Mouse (Mus musculus) embryonic facial prominence, embryonic 15.5 days (tissue): ENCODE results near the gene Homer2. TPM values are rescaled to one million over a fixed set of nuclear protein-coding genes. Genes with fewer than 3 reads are reported as not detected.

Source experiments
- ATAC-seq: fragments of 200-750 bp; cut with Nextera tagmentation; 2 replicates; pipeline ENCODE4 v1.8.0; 2017; ENCODE audit warnings: low read depth, moderate TSS enrichment; ENCODE audit not compliant: insufficient number of reproducible peaks, low FRiP score, low TSS enrichment
- H3K27ac ChIP-seq: fragments of 300-500 bp; sonication (generic); replicated peaks from 2 replicates; pipeline ENCODE4 v1.5.1; 2015; ENCODE audit warnings: mild to moderate bottlenecking, inconsistent platforms
- H3K27me3 ChIP-seq: fragments of 300-500 bp; sonication (generic); 2 replicates; pipeline ENCODE4 v1.6.1; 2015; ENCODE audit warnings: inconsistent platforms
- H3K36me3 ChIP-seq: fragments of 300-500 bp; sonication (generic); 2 replicates; pipeline ENCODE4 v1.6.1; 2015; ENCODE audit warnings: mild to moderate bottlenecking, inconsistent platforms
- H3K4me1 ChIP-seq: fragments of 300-500 bp; sonication (generic); 2 replicates; pipeline ENCODE4 v1.6.1; 2015; ENCODE audit warnings: inconsistent platforms
- H3K4me2 ChIP-seq: fragments of 300-500 bp; sonication (generic); replicated peaks from 2 replicates; pipeline ENCODE4 v1.6.1; 2015; ENCODE audit warnings: mild to moderate bottlenecking, inconsistent platforms
- H3K4me3 ChIP-seq: fragments of 300-500 bp; sonication (generic); replicated peaks from 2 replicates; pipeline ENCODE4 v1.5.1; 2015; ENCODE audit warnings: mild to moderate bottlenecking, inconsistent platforms
- H3K9ac ChIP-seq: fragments of 300-500 bp; sonication (generic); 2 replicates; pipeline ENCODE4 v1.6.1; 2015; ENCODE audit warnings: inconsistent platforms
- H3K9me3 ChIP-seq: fragments of 300-500 bp; sonication (generic); replicated peaks from 2 replicates; pipeline ENCODE4 v1.6.1; 2016; ENCODE audit warnings: inconsistent platforms
- WGBS: fragments of 180-500 bp; shearing (Covaris S2); methylation state at CpG from one replicate; pipeline ENCODE4 v1.1.7; 2015; 5-methylcytosine and 5-hydroxymethylcytosine counted together
- polyA plus RNA-seq: library from polyadenylated mRNA; unstranded; fragments of >200 nt; fragmentation: Nextera tagmentation; extraction: Ambion mirVana; gene quantifications from 2 replicates; pipeline ENCODE4 v1.2.1, GENCODE M21; 2015

Homer2 gene
- polyA plus RNA-seq, 1 experiment from 2014 or later, result 30.8 TPM

GRCm38 (mm10) chr7:81578413-81578812 is 128.9 kb downstream of the Homer2 start:
- Histone ChIP-seq H3K27me3 (no peaks in the 10 kb centered on the region), H3K4me1 (no peaks in the 10 kb centered on the region), H3K4me2 (no peak overlapping the region), H3K9ac (no peak overlapping the region), H3K9me3 (no peaks in the 10 kb centered on the region), H3K27ac (no peak overlapping the region), H3K4me3 (no peak overlapping the region), H3K36me3 (peaks cover 18% of the 10 kb centered on the region)
- ATAC-seq, result no peak
- 83% methylated on average over 7 of the region's 7 CpGs for WGBS

GRCm38 (mm10) chr7:81577872-81578271 is 129.5 kb downstream of the Homer2 start:
- WGBS, result 91% methylated on average over 3 of the region's 3 CpGs
- Histone ChIP-seq H3K36me3 (peaks cover 18% of the 10 kb centered on the region), H3K27me3 (no peaks in the 10 kb centered on the region), H3K4me3 (no peak overlapping the region), H3K4me1 (peaks cover 1% of the 10 kb centered on the region), H3K27ac (no peak overlapping the region), H3K9me3 (no peaks in the 10 kb centered on the region), H3K4me2 (no peak overlapping the region), H3K9ac (no peak overlapping the region)
- no peak for ATAC-seq

GRCm38 (mm10) chr7:81575606-81576005 is 131.7 kb downstream of the Homer2 start:
- no peak overlapping the region for H3K27ac ChIP-seq
- H3K4me2 ChIP-seq, result no peak overlapping the region
- H3K27me3 ChIP-seq, result no peaks in the 10 kb centered on the region
- no peaks in the 10 kb centered on the region for H3K9me3 ChIP-seq
- H3K4me1 ChIP-seq, result peaks cover 11% of the 10 kb centered on the region
- H3K4me3 ChIP-seq, result no peak overlapping the region
- 92% methylated on average over 10 of the region's 10 CpGs for WGBS
- ATAC-seq, result no peak
- H3K36me3 ChIP-seq, result peaks cover 18% of the 10 kb centered on the region
- H3K9ac ChIP-seq, result no peak overlapping the region

GRCm38 (mm10) chr7:81573821-81574220 is 133.5 kb downstream of the Homer2 start:
- no peak overlapping the region for H3K9ac ChIP-seq
- H3K4me2 ChIP-seq, result no peak overlapping the region
- H3K4me3 ChIP-seq, result no peak overlapping the region
- H3K36me3 ChIP-seq, result peaks cover 8% of the 10 kb centered on the region
- no peaks in the 10 kb centered on the region for H3K27me3 ChIP-seq
- no peaks in the 10 kb centered on the region for H3K9me3 ChIP-seq
- ATAC-seq, result no peak
- 94% methylated on average over 9 of the region's 9 CpGs for WGBS
- H3K4me1 ChIP-seq, result peaks cover 11% of the 10 kb centered on the region
- H3K27ac ChIP-seq, result no peak overlapping the region

- no peak overlapping the region for H3K4me3 ChIP-seq
- H3K9ac ChIP-seq, result no peak overlapping the region
- H3K36me3 ChIP-seq, result peaks cover 3% of the 10 kb centered on the region
- WGBS, result 80% methylated on average over 6 of the region's 6 CpGs
- no peaks in the 10 kb centered on the region for H3K9me3 ChIP-seq
- no peaks in the 10 kb centered on the region for H3K27me3 ChIP-seq
- no peak overlapping the region for H3K4me2 ChIP-seq
- no peak overlapping the region for H3K27ac ChIP-seq
- peaks cover 11% of the 10 kb centered on the region for H3K4me1 ChIP-seq
- ATAC-seq, result no peak
These were observed 133.9 kb downstream of the Homer2 start for GRCm38 (mm10) chr7:81573397-81573796.

GRCm38 (mm10) chr7:81572610-81573268 is 134.6 kb downstream of the Homer2 start:
- no peaks in the 10 kb centered on the region for H3K27me3 ChIP-seq
- WGBS, result 62% methylated on average over 6 of the region's 6 CpGs
- peaks cover 11% of the 10 kb centered on the region for H3K4me1 ChIP-seq
- no peak for ATAC-seq
- H3K27ac ChIP-seq, result no peak overlapping the region
- H3K4me2 ChIP-seq, result peak overlapping the region; percentile 60
- H3K9ac ChIP-seq, result no peak overlapping the region
- peak overlapping the region; percentile 92 for H3K4me3 ChIP-seq
- no peaks in the 10 kb centered on the region for H3K9me3 ChIP-seq
- no peaks in the 10 kb centered on the region; the same call in 1 of the 2 replicates for H3K36me3 ChIP-seq

GRCm38 (mm10) chr7:81571941-81572441 is 135.3 kb downstream of the Homer2 start:
- Histone ChIP-seq H3K27me3 (no peaks in the 10 kb centered on the region), H3K4me2 (peak overlapping the region; percentile 60), H3K4me1 (peaks cover 11% of the 10 kb centered on the region), H3K27ac (peak overlapping the region; percentile 95), H3K9ac (peak overlapping the region; percentile 72), H3K9me3 (no peaks in the 10 kb centered on the region), H3K36me3 (no peaks in the 10 kb centered on the region; the same call in 1 of the 2 replicates), H3K4me3 (peak overlapping the region; percentile 92)
- no peak for ATAC-seq
- 11% methylated on average over 15 of the region's 15 CpGs for WGBS

- Histone ChIP-seq H3K4me3 (peak within 1 kb of the TSS; percentile 92), H3K36me3 (no peaks in the 10 kb centered on the region; the same call in 1 of the 2 replicates), H3K9me3 (no peaks in the 10 kb centered on the region), H3K27me3 (no peaks in the 10 kb centered on the region), H3K4me2 (peak within 1 kb of the TSS; percentile 60), H3K4me1 (peaks cover 11% of the 10 kb centered on the region), H3K27ac (peak within 1 kb of the TSS; percentile 95), H3K9ac (peak within 1 kb of the TSS; percentile 72)
- peak; percentile 99 for ATAC-seq
- under 1% methylated on average over 96 of the region's 96 CpGs for whole genome bisulfite sequencing
These were observed 136.0 kb downstream of the Homer2 start, which contains the start of gene Whamm for GRCm38 (mm10) chr7:81571108-81571940. Gene Whamm, plus strand, starts transcription at chr7:81571266.

- H3K4me1 ChIP-seq, result peaks cover 11% of the 10 kb centered on the region
- no peaks in the 10 kb centered on the region; the same call in 1 of the 2 replicates for H3K36me3 ChIP-seq
- no peak; the same call in 1 of the 2 replicates for ATAC-seq
- no peaks in the 10 kb centered on the region for H3K27me3 ChIP-seq
- H3K9ac ChIP-seq, result no peak overlapping the region
- 6% methylated on average over 5 of the region's 5 CpGs for WGBS
- H3K9me3 ChIP-seq, result no peaks in the 10 kb centered on the region
- peak overlapping the region; percentile 95; the same call in 1 of the 2 replicates for H3K27ac ChIP-seq
- peak overlapping the region; percentile 60 for H3K4me2 ChIP-seq
- peak overlapping the region; percentile 92 for H3K4me3 ChIP-seq
These were observed 136.6 kb downstream of the Homer2 start for GRCm38 (mm10) chr7:81570752-81571107.

- no peaks in the 10 kb centered on the region for H3K36me3 ChIP-seq
- no peaks in the 10 kb centered on the region for H3K9me3 ChIP-seq
- H3K27ac ChIP-seq, result no peak overlapping the region
- peaks cover 11% of the 10 kb centered on the region for H3K4me1 ChIP-seq
- H3K4me3 ChIP-seq, result no peak overlapping the region
- no peak overlapping the region for H3K4me2 ChIP-seq
- no peak overlapping the region for H3K9ac ChIP-seq
- no peak for ATAC-seq
- no peaks in the 10 kb centered on the region for H3K27me3 ChIP-seq
- 85% methylated on average over 3 of the region's 3 CpGs for WGBS
These were observed 137.1 kb downstream of the Homer2 start for GRCm38 (mm10) chr7:81570271-81570670.

- WGBS, result 100% methylated on average over 1 of the region's 1 CpGs
- H3K4me3 ChIP-seq, result no peak overlapping the region
- H3K27ac ChIP-seq, result no peak overlapping the region
- H3K9me3 ChIP-seq, result no peaks in the 10 kb centered on the region
- H3K27me3 ChIP-seq, result no peaks in the 10 kb centered on the region
- no peak overlapping the region for H3K4me2 ChIP-seq
- no peak overlapping the region for H3K9ac ChIP-seq
- ATAC-seq, result no peak
- H3K4me1 ChIP-seq, result peaks cover 11% of the 10 kb centered on the region
- no peaks in the 10 kb centered on the region for H3K36me3 ChIP-seq
These were observed 137.5 kb downstream of the Homer2 start for GRCm38 (mm10) chr7:81569851-81570250.
